Mouse (Mus musculus) liver, postnatal 0 days (tissue): ENCODE measurements around the gene Ube2m. TPM values are rescaled to one million over a fixed set of nuclear protein-coding genes. Genes with fewer than 3 reads are reported as not detected.

Source experiments
- ATAC-seq: fragments of 200-750 bp; cut with Nextera tagmentation; 2 replicates; pipeline ENCODE4 v1.8.0; 2017; ENCODE audit warnings: mild to moderate bottlenecking, moderate library complexity
- DNase-seq: peaks from one replicate; pipeline ENCODE4 v3.0.0-alpha.2; 2016
- H3K27ac ChIP-seq: fragments of 300-500 bp; sonication (generic); 2 replicates; pipeline ENCODE4 v1.5.1; 2014; ENCODE audit warnings: antibody characterized with exemption, moderate library complexity, mild to moderate bottlenecking, low read depth
- H3K27me3 ChIP-seq: fragments of 300-500 bp; sonication (generic); 2 replicates; pipeline ENCODE4 v1.6.1; 2014; ENCODE audit warnings: low read length, control low read depth, mixed read lengths; ENCODE audit not compliant: insufficient read depth
- H3K36me3 ChIP-seq: fragments of 300-500 bp; sonication (generic); replicated peaks from 2 replicates; pipeline ENCODE4 v1.6.1; 2014; ENCODE audit warnings: mild to moderate bottlenecking, control low read depth, low read length, moderate library complexity, mixed read lengths; ENCODE audit not compliant: insufficient read depth
- H3K4me1 ChIP-seq: fragments of 300-500 bp; sonication (generic); 2 replicates; pipeline ENCODE4 v1.6.1; 2014; ENCODE audit warnings: antibody characterized with exemption, mild to moderate bottlenecking, control low read depth; ENCODE audit not compliant: insufficient read depth
- H3K4me2 ChIP-seq: fragments of 300-500 bp; sonication (generic); 2 replicates; pipeline ENCODE4 v1.6.1; 2014; ENCODE audit warnings: low read depth, mild to moderate bottlenecking, low read length, moderate library complexity, mixed read lengths
- H3K4me3 ChIP-seq: fragments of 300-500 bp; sonication (generic); 2 replicates; pipeline ENCODE4 v1.5.1; 2014; ENCODE audit warnings: low read depth, low read length
- H3K9ac ChIP-seq: fragments of 300-500 bp; sonication (generic); replicated peaks from 2 replicates; pipeline ENCODE4 v1.6.1; 2014; ENCODE audit warnings: mild to moderate bottlenecking, moderate library complexity
- H3K9me3 ChIP-seq: fragments of 300-500 bp; sonication (generic); 2 replicates; pipeline ENCODE4 v1.6.1; 2016; ENCODE audit warnings: mild to moderate bottlenecking, control low read depth, low read length, mixed read lengths
- CTCF ChIP-seq: sonication (generic); IDR thresholded peaks from 2 replicates; pipeline ENCODE4 v1.5.1; 2016; ENCODE audit warnings: antibody characterized with exemption, low read depth
- EP300 ChIP-seq: IDR thresholded peaks from 2 replicates; pipeline ENCODE4 v1.6.1; 2016; ENCODE audit warnings: antibody characterized with exemption, low read depth, mild to moderate bottlenecking
- WGBS: fragments of 180-500 bp; shearing (Covaris S2); extraction: QIAGEN DNeasy Blood & Tissue Kit; methylation state at CpG from one replicate; pipeline ENCODE4 v1.1.7; 2014; ENCODE audit not compliant: insufficient replicate concordance; 5-methylcytosine and 5-hydroxymethylcytosine counted together
- polyA plus RNA-seq: library from polyadenylated mRNA; unstranded; fragments of >200 nt; fragmentation: Nextera tagmentation; extraction: Ambion mirVana; gene quantifications from 2 replicates; pipeline ENCODE4 v1.2.1, GENCODE M21; 2015

Ube2m gene
- polyA plus RNA-seq, 1 experiment from 2014 or later = 53.8 TPM

GRCm38 (mm10) chr7:13043120-13043444 is 5.0 kb upstream of the Ube2m start:
- Histone ChIP-seq H3K27me3 (peaks cover 27% of the 10 kb centered on the region), H3K9ac (no peak overlapping the region), H3K36me3 (no peaks in the 10 kb centered on the region), H3K4me3 (peak overlapping the region; percentile 43; the same call in 1 of the 2 replicates), H3K4me2 (peak overlapping the region; percentile 67; the same call in 1 of the 2 replicates), H3K9me3 (no peaks in the 10 kb centered on the region), H3K4me1 (peaks cover 20% of the 10 kb centered on the region), H3K27ac (no peak overlapping the region)
- no peak for TF ChIP-seq EP300
- TF ChIP-seq CTCF = no peak
- DNase-seq (no peak), ATAC-seq (no peak)
- 61% methylated on average over 16 of the region's 16 CpGs for WGBS

- Histone ChIP-seq H3K4me3 (no peak overlapping the region), H3K9me3 (no peaks in the 10 kb centered on the region), H3K27ac (no peak overlapping the region), H3K4me1 (peaks cover 20% of the 10 kb centered on the region), H3K27me3 (peaks cover 27% of the 10 kb centered on the region), H3K36me3 (no peaks in the 10 kb centered on the region), H3K4me2 (no peak overlapping the region), H3K9ac (no peak overlapping the region)
- no peak for ATAC-seq
- no peak for TF ChIP-seq CTCF
- no peak for TF ChIP-seq EP300
- 72% methylated on average over 6 of the region's 6 CpGs for WGBS
- DNase-seq = no peak
Observed at GRCm38 (mm10) chr7:13042511-13042910, 4.4 kb upstream of the Ube2m start.

- H3K9ac ChIP-seq = no peak overlapping the region
- no peak overlapping the region for H3K4me2 ChIP-seq
- no peak for DNase-seq
- no peak overlapping the region for H3K4me3 ChIP-seq
- H3K4me1 ChIP-seq = peaks cover 28% of the 10 kb centered on the region
- 85% methylated on average over 1 of the region's 1 CpGs for WGBS
- no peak for ATAC-seq
- H3K27me3 ChIP-seq = peaks cover 27% of the 10 kb centered on the region
- H3K9me3 ChIP-seq = no peaks in the 10 kb centered on the region
- H3K27ac ChIP-seq = no peak overlapping the region
- TF ChIP-seq CTCF (no peak), EP300 (no peak)
- peaks cover 3% of the 10 kb centered on the region; the same call in 1 of the 2 replicates for H3K36me3 ChIP-seq
Observed at GRCm38 (mm10) chr7:13041256-13041655, 3.2 kb upstream of the Ube2m start.

- H3K9me3 ChIP-seq = no peaks in the 10 kb centered on the region
- peak overlapping the region; percentile 100; the same call in 1 of the 2 replicates for H3K9ac ChIP-seq
- H3K4me3 ChIP-seq = peak overlapping the region; percentile 85
- ATAC-seq (no peak), DNase-seq (no peak)
- H3K4me2 ChIP-seq = peak overlapping the region; percentile 85
- peaks cover 39% of the 10 kb centered on the region for H3K4me1 ChIP-seq
- H3K27me3 ChIP-seq = peaks cover 16% of the 10 kb centered on the region
- no peak for TF ChIP-seq CTCF
- no peak for TF ChIP-seq EP300
- peaks cover 15% of the 10 kb centered on the region for H3K36me3 ChIP-seq
- H3K27ac ChIP-seq = peak overlapping the region; percentile 100
- 42% methylated on average over 1 of the region's 1 CpGs for WGBS
Observed at GRCm38 (mm10) chr7:13039181-13039580, 1.1 kb upstream of the Ube2m start.

- H3K27ac ChIP-seq = peak overlapping the region; percentile 100
- TF ChIP-seq EP300 (no peak), CTCF (no peak)
- no peaks in the 10 kb centered on the region for H3K9me3 ChIP-seq
- DNase-seq (no peak), ATAC-seq (no peak)
- 12% methylated on average over 15 of the region's 15 CpGs for WGBS
- H3K4me1 ChIP-seq = peaks cover 39% of the 10 kb centered on the region
- H3K36me3 ChIP-seq = peaks cover 15% of the 10 kb centered on the region
- peak overlapping the region; percentile 100 for H3K9ac ChIP-seq
- peak overlapping the region; percentile 85 for H3K4me2 ChIP-seq
- H3K4me3 ChIP-seq = peak overlapping the region; percentile 85
- H3K27me3 ChIP-seq = peaks cover 11% of the 10 kb centered on the region
Observed at GRCm38 (mm10) chr7:13038621-13039169, 620 bp upstream of the Ube2m start.

GRCm38 (mm10) chr7:13037366-13037765 is 709 bp downstream of the Ube2m start:
- no peak for DNase-seq
- peak overlapping the region; percentile 100 for H3K27ac ChIP-seq
- peak overlapping the region; percentile 85 for H3K4me3 ChIP-seq
- ATAC-seq = peak; percentile 14
- peak overlapping the region; percentile 100 for H3K9ac ChIP-seq
- H3K27me3 ChIP-seq = no peaks in the 10 kb centered on the region
- peaks cover 39% of the 10 kb centered on the region for H3K4me1 ChIP-seq
- peaks cover 24% of the 10 kb centered on the region for H3K36me3 ChIP-seq
- no peaks in the 10 kb centered on the region for H3K9me3 ChIP-seq
- TF ChIP-seq CTCF (no peak), EP300 (no peak)
- peak overlapping the region; percentile 85 for H3K4me2 ChIP-seq
- WGBS = under 1% methylated on average over 32 of the region's 33 CpGs
